Mouse (Mus musculus): ENCODE data around the gene Tead2.

DNA sequence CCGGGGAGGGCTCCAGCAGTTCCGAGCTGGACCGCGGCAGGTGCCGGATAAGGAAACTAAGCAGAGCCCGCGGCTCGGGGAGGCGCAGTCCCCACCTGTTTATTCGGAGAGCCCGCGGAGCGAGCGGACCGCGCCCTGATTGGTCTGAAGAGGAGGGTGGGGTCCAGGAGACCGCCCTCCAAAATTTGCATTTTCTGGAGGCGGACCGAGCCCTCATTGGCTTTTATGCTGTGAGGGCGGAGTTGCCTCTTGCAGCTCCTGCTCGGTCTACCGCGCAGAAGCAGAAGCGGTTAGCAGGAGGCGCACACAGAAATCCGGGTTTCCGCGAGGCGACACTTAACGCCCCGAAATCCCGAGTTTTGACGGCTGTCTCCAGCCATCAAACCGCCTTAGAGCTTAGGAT lies 33.4 kb upstream of the Tead2 start:
- TF ChIP-seq CTCF (IDR thresholded peaks at IDR 0.05; ENCODE audit: control insufficient read depth, insufficient read depth, insufficient read length) (no peak), FOSL1 (IDR thresholded peaks at IDR 0.05; ENCODE audit: insufficient read depth, low read length, poor library complexity, severe bottlenecking) (no peak), CEBPB (IDR thresholded peaks at IDR 0.05; ENCODE audit: low read depth) (no peak), MAX (IDR thresholded peaks at IDR 0.05) (no peak), USF1 (IDR thresholded peaks at IDR 0.05; ENCODE audit: low read depth) (no peak), MYOG (IDR thresholded peaks at IDR 0.05; ENCODE audit: control insufficient read depth, extremely low read depth, insufficient read length) (no peak)
